Mouse (Mus musculus) limb, embryonic 13.5 days (tissue): Measurements from ENCODE around the gene Ptprd. TPM values are rescaled to one million over a fixed set of nuclear protein-coding genes. Genes with fewer than 3 reads are reported as not detected.

Experiments used
- ATAC-seq: fragments of 200-750 bp; cut with Nextera tagmentation; 2 replicates; pipeline ENCODE4 v1.8.0; 2017; ENCODE audit warnings: low read depth, moderate number of reproducible peaks, moderate TSS enrichment; ENCODE audit not compliant: low FRiP score
- H3K27ac ChIP-seq: fragments of 300-500 bp; sonication (generic); 2 replicates; pipeline ENCODE4 v1.5.1; 2015; ENCODE audit warnings: inconsistent platforms, mild to moderate bottlenecking, moderate library complexity
- H3K27me3 ChIP-seq: fragments of 300-500 bp; sonication (generic); 2 replicates; pipeline ENCODE4 v1.6.1; 2015; ENCODE audit warnings: mild to moderate bottlenecking, inconsistent platforms
- H3K36me3 ChIP-seq: fragments of 300-500 bp; sonication (generic); 2 replicates; pipeline ENCODE4 v1.6.1; 2015; ENCODE audit warnings: inconsistent platforms, mild to moderate bottlenecking, moderate library complexity
- H3K4me1 ChIP-seq: fragments of 300-500 bp; sonication (generic); 2 replicates; pipeline ENCODE4 v1.6.1; 2015; ENCODE audit warnings: inconsistent platforms
- H3K4me2 ChIP-seq: fragments of 300-500 bp; sonication (generic); replicated peaks from 2 replicates; pipeline ENCODE4 v1.6.1; 2015; ENCODE audit warnings: inconsistent platforms, mild to moderate bottlenecking, moderate library complexity
- H3K4me3 ChIP-seq: fragments of 300-500 bp; sonication (generic); 2 replicates; pipeline ENCODE4 v1.5.1; 2015; ENCODE audit warnings: moderate library complexity, mild to moderate bottlenecking, inconsistent platforms
- H3K9ac ChIP-seq: fragments of 300-500 bp; sonication (generic); 2 replicates; pipeline ENCODE4 v1.6.1; 2015; ENCODE audit warnings: mild to moderate bottlenecking, inconsistent platforms
- H3K9me3 ChIP-seq: fragments of 300-500 bp; sonication (generic); 2 replicates; pipeline ENCODE4 v1.6.1; 2016; ENCODE audit warnings: inconsistent platforms
- WGBS: fragments of 180-500 bp; shearing (Covaris S2); methylation state at CpG from one replicate; pipeline ENCODE4 v1.1.7; 2015; 5-methylcytosine and 5-hydroxymethylcytosine counted together
- polyA plus RNA-seq: library from polyadenylated mRNA; unstranded; fragments of >200 nt; fragmentation: Nextera tagmentation; extraction: Ambion mirVana; gene quantifications from 2 replicates; pipeline ENCODE4 v1.2.1, GENCODE M21; 2015

Ptprd gene
- polyA plus RNA-seq, 1 experiment from 2014 or later = 38.6 TPM

GRCm38 (mm10) chr4:78142088-78142766 is 69.5 kb downstream of the Ptprd start:
- Histone ChIP-seq H3K4me2 (no peak overlapping the region), H3K4me3 (no peak overlapping the region), H3K27ac (no peak overlapping the region), H3K27me3 (no peaks in the 10 kb centered on the region), H3K9me3 (no peaks in the 10 kb centered on the region), H3K36me3 (no peaks in the 10 kb centered on the region), H3K9ac (no peak overlapping the region), H3K4me1 (no peaks in the 10 kb centered on the region)
- WGBS = 72% methylated on average over 3 of the region's 3 CpGs
- no peak for ATAC-seq

- peaks cover 11% of the 10 kb centered on the region for H3K4me1 ChIP-seq
- H3K27me3 ChIP-seq = no peaks in the 10 kb centered on the region
- no peaks in the 10 kb centered on the region for H3K36me3 ChIP-seq
- no peak overlapping the region for H3K9ac ChIP-seq
- no peak overlapping the region for H3K4me2 ChIP-seq
- no peak overlapping the region for H3K4me3 ChIP-seq
- H3K9me3 ChIP-seq = no peaks in the 10 kb centered on the region
- H3K27ac ChIP-seq = no peak overlapping the region
- ATAC-seq = no peak
- WGBS = 21% methylated on average over 3 of the region's 3 CpGs
These were observed 100.9 kb downstream of the Ptprd start for GRCm38 (mm10) chr4:78110898-78111297.

- no peak for ATAC-seq
- Histone ChIP-seq H3K27me3 (no peaks in the 10 kb centered on the region), H3K4me3 (no peak overlapping the region), H3K27ac (no peak overlapping the region), H3K4me1 (no peaks in the 10 kb centered on the region), H3K4me2 (no peak overlapping the region), H3K36me3 (no peaks in the 10 kb centered on the region), H3K9ac (no peak overlapping the region), H3K9me3 (no peaks in the 10 kb centered on the region)
These were observed 114.2 kb downstream of the Ptprd start for GRCm38 (mm10) chr4:78097526-78097925.

GRCm38 (mm10) chr4:78082744-78083143 is 129.0 kb downstream of the Ptprd start:
- Histone ChIP-seq H3K4me3 (no peak overlapping the region), H3K36me3 (no peaks in the 10 kb centered on the region), H3K27me3 (no peaks in the 10 kb centered on the region), H3K27ac (no peak overlapping the region), H3K4me1 (no peaks in the 10 kb centered on the region), H3K9ac (no peak overlapping the region), H3K9me3 (no peaks in the 10 kb centered on the region), H3K4me2 (no peak overlapping the region)
- no peak for ATAC-seq

GRCm38 (mm10) chr4:78077499-78077898 is 134.3 kb downstream of the Ptprd start:
- no peaks in the 10 kb centered on the region for H3K36me3 ChIP-seq
- ATAC-seq = no peak
- no peaks in the 10 kb centered on the region for H3K27me3 ChIP-seq
- no peak overlapping the region for H3K9ac ChIP-seq
- no peak overlapping the region for H3K4me2 ChIP-seq
- H3K9me3 ChIP-seq = no peaks in the 10 kb centered on the region
- no peak overlapping the region for H3K4me3 ChIP-seq
- no peaks in the 10 kb centered on the region for H3K4me1 ChIP-seq
- no peak overlapping the region for H3K27ac ChIP-seq

- Histone ChIP-seq H3K36me3 (no peaks in the 10 kb centered on the region), H3K27me3 (no peaks in the 10 kb centered on the region), H3K9ac (no peak overlapping the region), H3K9me3 (no peaks in the 10 kb centered on the region), H3K4me1 (no peaks in the 10 kb centered on the region), H3K4me3 (no peak overlapping the region), H3K4me2 (no peak overlapping the region), H3K27ac (no peak overlapping the region)
- 82% methylated on average over 1 of the region's 1 CpGs for whole genome bisulfite sequencing
- ATAC-seq = no peak
These were observed 134.7 kb downstream of the Ptprd start for GRCm38 (mm10) chr4:78077087-78077486.

- ATAC-seq = no peak
- H3K27me3 ChIP-seq = no peaks in the 10 kb centered on the region
- H3K36me3 ChIP-seq = no peaks in the 10 kb centered on the region
- WGBS = 70% methylated on average over 5 of the region's 5 CpGs
- no peak overlapping the region for H3K4me2 ChIP-seq
- no peaks in the 10 kb centered on the region for H3K4me1 ChIP-seq
- H3K9ac ChIP-seq = no peak overlapping the region
- H3K4me3 ChIP-seq = no peak overlapping the region
- H3K27ac ChIP-seq = no peak overlapping the region
- no peaks in the 10 kb centered on the region for H3K9me3 ChIP-seq
These were observed 173.4 kb downstream of the Ptprd start for GRCm38 (mm10) chr4:78038401-78038800.

GRCm38 (mm10) chr4:78002065-78002464 is 209.7 kb downstream of the Ptprd start:
- no peak overlapping the region for H3K4me3 ChIP-seq

GRCm38 (mm10) chr4:77992709-77993108 is 219.1 kb downstream of the Ptprd start:
- no peaks in the 10 kb centered on the region for H3K27me3 ChIP-seq
- H3K9ac ChIP-seq = no peak overlapping the region
- no peak for ATAC-seq
- H3K4me2 ChIP-seq = no peak overlapping the region
- H3K4me1 ChIP-seq = no peaks in the 10 kb centered on the region
- no peaks in the 10 kb centered on the region for H3K9me3 ChIP-seq
- H3K27ac ChIP-seq = no peak overlapping the region
- 67% methylated on average over 4 of the region's 4 CpGs for whole genome bisulfite sequencing
- no peak overlapping the region for H3K4me3 ChIP-seq
- H3K36me3 ChIP-seq = no peaks in the 10 kb centered on the region

More at GRCm38 (mm10) chr4:78002065-78002464, 209.7 kb downstream of the Ptprd start:
- Histone ChIP-seq H3K9ac (no peak overlapping the region), H3K27ac (no peak overlapping the region), H3K4me2 (no peak overlapping the region), H3K36me3 (no peaks in the 10 kb centered on the region), H3K4me1 (no peaks in the 10 kb centered on the region), H3K27me3 (no peaks in the 10 kb centered on the region), H3K9me3 (no peaks in the 10 kb centered on the region)
- 56% methylated on average over 1 of the region's 1 CpGs for WGBS
- ATAC-seq = no peak

- Histone ChIP-seq H3K4me1 (no peaks in the 10 kb centered on the region), H3K27me3 (no peaks in the 10 kb centered on the region), H3K27ac (no peak overlapping the region), H3K9me3 (no peaks in the 10 kb centered on the region), H3K4me3 (no peak overlapping the region), H3K36me3 (no peaks in the 10 kb centered on the region), H3K4me2 (no peak overlapping the region), H3K9ac (no peak overlapping the region)
- 88% methylated on average over 4 of the region's 4 CpGs for WGBS
- no peak for ATAC-seq
These were observed 229.7 kb downstream of the Ptprd start for GRCm38 (mm10) chr4:77982094-77982493.

- Histone ChIP-seq H3K9me3 (no peaks in the 10 kb centered on the region), H3K27me3 (no peaks in the 10 kb centered on the region), H3K27ac (no peak overlapping the region), H3K4me3 (no peak overlapping the region), H3K4me2 (no peak overlapping the region), H3K4me1 (no peaks in the 10 kb centered on the region), H3K36me3 (no peaks in the 10 kb centered on the region), H3K9ac (no peak overlapping the region)
- 25% methylated on average over 2 of the region's 2 CpGs for WGBS
- ATAC-seq = no peak
These were observed 250.1 kb downstream of the Ptprd start for GRCm38 (mm10) chr4:77961711-77962110.

GRCm38 (mm10) chr4:77889489-77889888 is 322.3 kb downstream of the Ptprd start:
- Histone ChIP-seq H3K27me3 (no peaks in the 10 kb centered on the region), H3K9ac (no peak overlapping the region), H3K4me2 (no peak overlapping the region), H3K4me3 (no peak overlapping the region), H3K27ac (no peak overlapping the region), H3K4me1 (no peaks in the 10 kb centered on the region), H3K36me3 (no peaks in the 10 kb centered on the region), H3K9me3 (no peaks in the 10 kb centered on the region)
- no peak for ATAC-seq
- WGBS = 73% methylated on average over 4 of the region's 4 CpGs

- 54% methylated on average over 2 of the region's 2 CpGs for WGBS
- Histone ChIP-seq H3K4me1 (no peaks in the 10 kb centered on the region), H3K27ac (no peak overlapping the region), H3K4me3 (no peak overlapping the region), H3K9me3 (no peaks in the 10 kb centered on the region), H3K36me3 (no peaks in the 10 kb centered on the region), H3K27me3 (no peaks in the 10 kb centered on the region), H3K4me2 (no peak overlapping the region), H3K9ac (no peak overlapping the region)
- ATAC-seq = no peak
These were observed 331.5 kb downstream of the Ptprd start for GRCm38 (mm10) chr4:77880213-77880612.
